Mouse (Mus musculus) hematopoietic stem cell, adult 5-6 weeks (primary cell): ENCODE data around the gene Trpt1. TPM values are rescaled to one million over a fixed set of nuclear protein-coding genes. Genes with fewer than 3 reads are reported as not detected.

Source experiments
- ATAC-seq, 2 experiments: fragments of 125-278 bp in 1 of 2; replicated peaks in 1 of 2; 2 replicates each; pipeline ENCODE4 v1.8.0; 2016 to 2017; ENCODE audit warnings: inconsistent platforms in 2 of 2, mild to moderate bottlenecking in 2 of 2, moderate number of reproducible peaks in 2 of 2, low read depth in 1 of 2, moderate TSS enrichment in 1 of 2; ENCODE audit not compliant: low FRiP score in 2 of 2, poor library complexity in 2 of 2, severe bottlenecking in 2 of 2, insufficient read depth in 1 of 2, low TSS enrichment in 1 of 2
- total RNA-seq: library from RNA; stranded (forward); fragments of 172-1452, 232-1000 nt; gene quantifications from 2 replicates; pipeline ENCODE4 v1.2.3, GENCODE M21; 2017

The Trpt1 gene
- total RNA-seq, 1 experiment from 2014 or later, result 1.6 TPM

DNA sequence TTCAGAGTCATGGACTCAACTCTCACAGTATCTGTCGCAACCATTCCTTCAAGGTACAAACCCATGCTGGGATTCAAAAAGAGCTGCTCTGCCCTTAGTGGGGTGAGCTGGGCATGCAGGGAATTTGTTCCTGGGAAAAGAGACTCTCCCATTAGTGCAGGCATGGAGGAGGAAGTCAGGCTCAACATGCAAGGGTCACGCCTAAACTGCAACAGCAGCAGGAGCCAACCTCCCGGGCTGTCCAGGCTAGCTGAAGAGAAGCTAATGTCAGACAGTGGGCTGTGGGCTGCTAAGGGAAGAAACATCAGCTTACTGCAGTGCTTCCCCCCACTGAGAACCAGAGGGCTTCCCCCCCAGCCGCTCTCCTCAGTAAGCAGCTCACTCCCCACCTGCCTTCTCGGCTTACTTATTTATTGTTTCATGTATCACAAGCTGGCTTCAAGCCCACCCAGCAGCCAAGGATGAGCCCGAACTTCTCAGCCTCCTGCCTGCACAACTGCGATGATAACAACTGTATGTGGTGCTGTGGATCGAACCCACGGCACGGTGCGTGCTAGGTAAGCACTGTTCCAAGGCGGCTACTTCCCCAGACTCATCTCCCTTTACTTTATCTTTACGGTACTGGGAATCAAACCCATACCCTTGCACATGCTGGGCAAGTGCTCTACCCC is 23.5 kb upstream of the Trpt1 start:
- no peak for ATAC-seq

DNA sequence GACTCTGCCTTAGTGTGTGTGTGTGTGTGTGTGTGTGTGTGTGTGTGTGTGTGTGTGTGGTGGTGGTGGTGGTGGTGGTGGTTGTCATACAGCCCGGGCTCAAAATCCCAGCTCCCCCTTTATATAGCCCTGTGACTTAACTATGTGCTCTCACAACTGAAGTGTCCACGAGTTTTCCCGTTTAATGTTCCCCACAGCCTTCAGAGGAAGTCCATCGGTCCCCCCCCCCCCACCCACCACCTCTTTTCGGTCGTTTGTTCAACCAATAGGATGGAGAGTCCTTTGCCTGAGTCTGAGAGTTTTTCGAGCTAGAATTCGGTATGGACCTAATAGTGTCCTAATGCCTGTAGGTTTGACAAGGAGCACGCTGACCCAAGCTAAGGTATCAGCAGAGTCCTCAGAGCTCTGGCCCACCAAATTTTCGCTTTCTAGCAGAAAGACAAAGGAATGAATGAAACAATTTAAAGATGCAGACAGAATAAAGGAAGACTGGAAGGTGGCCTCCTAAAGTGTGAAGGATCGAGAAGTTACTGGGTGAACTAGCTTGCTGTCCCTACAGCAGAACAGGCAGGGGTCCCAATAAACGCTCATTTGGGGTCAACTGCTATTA is 22.2 kb upstream of the Trpt1 start:
- no peak for ATAC-seq

DNA sequence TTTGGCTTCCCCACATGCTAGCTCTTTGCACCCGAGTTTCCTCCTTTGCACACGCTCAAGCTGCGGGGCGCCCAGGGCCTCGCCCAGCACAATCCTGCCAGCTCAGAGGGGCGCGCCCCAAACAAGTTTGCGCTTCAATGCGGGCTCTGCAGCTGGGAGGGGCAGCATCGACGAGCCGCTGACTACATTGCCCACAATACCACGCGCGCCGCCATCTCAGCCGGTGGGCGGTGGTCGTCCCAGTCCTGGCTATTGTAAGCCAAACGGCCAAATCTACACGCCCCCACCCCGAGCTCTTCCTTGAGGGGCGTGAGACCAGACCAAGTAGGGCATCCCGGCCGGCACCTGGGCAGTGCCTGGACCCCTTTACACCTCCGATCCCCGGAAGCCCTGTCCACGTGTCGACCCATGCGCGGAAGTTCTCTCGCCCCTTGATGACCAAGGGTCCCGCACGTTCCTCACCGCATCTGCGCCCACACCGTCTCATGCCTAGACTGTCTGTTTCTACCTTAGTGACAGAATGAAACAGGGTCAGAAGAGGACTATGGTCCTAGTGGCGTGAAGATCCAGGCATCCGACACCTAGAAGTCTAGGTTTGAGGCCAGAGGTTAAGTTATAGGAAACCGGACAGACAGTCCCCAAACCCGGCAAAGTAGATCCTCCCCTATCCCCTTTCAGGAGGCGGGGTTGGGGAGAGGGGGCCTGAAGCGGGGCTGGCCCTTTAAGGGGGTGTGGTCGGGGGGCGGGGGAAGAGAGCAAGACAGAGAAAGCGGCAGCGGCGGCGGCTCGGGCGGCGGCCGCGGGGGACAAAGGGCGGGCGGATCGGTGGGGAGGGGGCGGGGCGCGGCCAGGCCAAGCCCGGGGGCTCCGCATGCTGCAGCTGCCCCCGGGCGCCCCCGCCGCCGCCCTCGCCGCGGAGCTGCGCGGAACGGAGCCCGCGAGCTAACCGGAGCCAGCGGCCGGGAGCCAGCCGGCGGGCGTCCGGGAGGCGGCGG is 21.4 kb upstream of the Trpt1 start, which contains the start of gene Ppp1r14b:
Gene Ppp1r14b, plus strand, starts transcription at position 758 of the 995 bp plus-strand sequence.
- peak; percentile 55 to 61 for ATAC-seq

DNA sequence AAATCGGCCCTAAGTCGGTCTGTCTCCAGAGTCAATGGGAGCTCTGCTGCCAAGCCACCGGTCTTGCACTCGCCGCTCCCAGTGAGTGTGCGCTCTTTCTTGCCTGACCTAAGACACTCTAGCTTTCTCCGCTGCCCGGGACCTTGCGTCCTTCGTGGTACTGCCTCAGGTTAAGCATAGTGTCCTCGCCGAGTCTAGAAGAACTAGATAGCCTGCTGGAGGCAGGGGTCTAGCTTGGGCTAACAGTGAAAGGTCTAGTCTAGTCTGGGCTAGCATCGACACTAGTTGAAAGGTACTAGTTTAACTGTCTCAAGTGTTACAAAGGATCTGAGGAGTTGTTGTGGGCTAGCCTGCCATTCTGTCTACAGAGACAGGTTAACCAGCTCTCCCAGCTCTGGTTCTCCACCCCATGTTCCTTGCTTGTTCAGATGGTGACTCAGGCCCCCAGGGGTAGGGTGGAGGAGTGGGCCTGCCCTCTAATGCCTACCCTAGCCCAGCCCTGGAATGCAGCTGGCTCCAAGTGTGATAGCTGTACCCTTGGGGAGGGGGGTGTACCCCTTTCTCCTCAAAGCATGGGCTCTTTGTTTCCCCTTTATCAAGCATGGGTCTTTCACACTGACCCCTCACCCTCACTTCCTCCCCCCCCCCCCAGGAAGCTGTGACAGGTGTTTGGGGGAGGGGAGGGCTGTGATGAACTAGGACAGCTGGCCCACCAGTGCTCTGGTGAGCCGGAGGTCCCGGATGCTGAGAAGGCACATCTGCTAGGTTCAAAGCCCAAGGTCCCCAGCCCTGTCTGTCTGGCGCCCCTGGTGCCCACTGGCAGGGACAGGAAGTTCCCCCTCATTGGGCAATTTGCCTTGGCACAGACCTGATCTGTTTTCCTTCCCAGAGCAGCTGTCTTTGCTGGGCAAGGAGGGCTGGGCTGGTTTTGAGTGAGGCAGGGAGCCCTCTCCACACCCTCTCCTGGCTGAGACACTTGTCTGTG is 20.1 kb upstream of the Trpt1 start, which contains the start of gene Plcb3:
Gene Plcb3, minus strand, starts transcription at position 934 of the 985 bp plus-strand sequence.
- 0 out of 4 replicates have a peak, but pooled peaks have one; percentile 2 to 8 for ATAC-seq

DNA sequence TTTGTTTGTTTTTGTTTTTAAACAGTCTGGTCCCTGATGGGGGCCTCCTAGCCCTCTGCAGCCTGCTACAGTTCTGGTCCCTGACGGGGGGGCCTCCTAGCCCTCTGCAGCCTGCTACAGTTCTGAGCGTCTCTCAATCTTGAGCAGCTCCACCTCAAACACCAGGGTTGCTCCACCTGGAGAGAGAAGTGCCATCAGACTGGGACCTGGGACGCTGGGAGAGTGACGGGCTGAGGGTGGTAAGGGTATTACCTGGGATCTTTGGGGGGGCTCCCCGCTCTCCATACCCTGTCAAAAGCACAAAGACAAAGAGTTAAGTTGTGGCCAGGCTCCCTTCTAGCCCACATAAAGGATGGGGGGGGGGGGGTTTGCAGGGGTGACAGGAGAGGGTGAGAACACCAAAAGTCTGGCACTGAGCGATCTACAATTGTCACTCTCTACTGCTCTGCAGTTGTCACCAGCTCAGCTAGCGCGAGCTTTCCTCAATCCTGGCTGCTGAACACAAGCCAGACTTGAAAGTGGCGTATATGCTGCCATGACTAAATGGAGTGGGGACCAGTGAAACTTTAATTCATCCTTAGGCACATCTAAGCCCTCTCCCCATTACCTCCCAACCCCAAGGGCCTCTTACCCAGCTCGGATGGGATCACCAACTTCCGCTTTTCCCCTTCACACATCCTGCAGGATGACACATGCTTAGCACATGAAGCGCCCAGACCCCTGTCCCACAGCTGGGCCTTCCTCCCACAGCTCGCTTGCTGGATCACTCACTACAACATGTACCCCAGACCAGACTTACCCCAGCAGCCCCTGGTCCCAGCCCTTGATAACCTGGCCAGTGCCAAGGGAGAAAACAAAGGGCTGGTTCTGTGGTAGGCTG is 17.9 kb upstream of the Trpt1 start:
- no peak for ATAC-seq

DNA sequence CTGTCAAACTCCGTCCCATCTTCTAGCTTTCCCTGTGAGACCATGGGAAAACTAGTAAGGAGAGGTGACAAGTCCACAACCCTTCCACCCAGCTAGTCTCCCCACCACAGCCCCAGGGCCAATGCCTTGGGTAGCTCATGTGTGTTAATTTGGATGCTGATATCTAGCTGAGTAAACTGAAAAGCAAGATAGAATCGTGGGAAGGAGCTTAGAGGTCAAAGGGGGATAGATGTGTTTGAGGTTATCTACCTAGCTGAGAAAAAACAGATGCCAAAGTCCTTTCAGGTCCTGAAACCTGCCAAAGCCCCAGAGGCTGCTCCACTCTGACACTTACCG is 17.3 kb upstream of the Trpt1 start:
- ATAC-seq, result no peak

DNA sequence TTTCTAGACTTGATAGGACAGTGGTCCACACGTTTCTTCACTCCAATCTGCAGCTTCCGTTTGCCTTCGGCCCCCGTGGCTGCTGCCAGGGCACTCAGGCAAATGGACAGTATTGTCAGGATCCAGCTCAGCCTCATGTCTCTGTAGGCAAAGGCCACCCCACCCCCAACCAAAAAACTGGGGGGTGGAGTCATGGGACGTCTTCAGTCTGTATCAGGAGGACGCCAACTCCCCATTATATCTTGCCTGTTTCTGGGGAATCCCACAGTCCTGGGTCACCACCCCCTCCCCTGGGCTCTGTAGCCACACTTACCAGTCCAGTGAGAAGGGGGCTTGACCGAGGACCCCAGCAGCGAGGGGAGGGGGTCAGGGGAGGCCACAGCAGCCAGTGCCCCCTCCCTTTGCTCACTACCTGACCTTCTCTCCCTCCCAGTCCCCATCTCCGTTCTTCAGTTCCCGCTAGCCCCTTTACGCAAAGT is 16.9 kb upstream of the Trpt1 start:
- ATAC-seq, result no peak

DNA sequence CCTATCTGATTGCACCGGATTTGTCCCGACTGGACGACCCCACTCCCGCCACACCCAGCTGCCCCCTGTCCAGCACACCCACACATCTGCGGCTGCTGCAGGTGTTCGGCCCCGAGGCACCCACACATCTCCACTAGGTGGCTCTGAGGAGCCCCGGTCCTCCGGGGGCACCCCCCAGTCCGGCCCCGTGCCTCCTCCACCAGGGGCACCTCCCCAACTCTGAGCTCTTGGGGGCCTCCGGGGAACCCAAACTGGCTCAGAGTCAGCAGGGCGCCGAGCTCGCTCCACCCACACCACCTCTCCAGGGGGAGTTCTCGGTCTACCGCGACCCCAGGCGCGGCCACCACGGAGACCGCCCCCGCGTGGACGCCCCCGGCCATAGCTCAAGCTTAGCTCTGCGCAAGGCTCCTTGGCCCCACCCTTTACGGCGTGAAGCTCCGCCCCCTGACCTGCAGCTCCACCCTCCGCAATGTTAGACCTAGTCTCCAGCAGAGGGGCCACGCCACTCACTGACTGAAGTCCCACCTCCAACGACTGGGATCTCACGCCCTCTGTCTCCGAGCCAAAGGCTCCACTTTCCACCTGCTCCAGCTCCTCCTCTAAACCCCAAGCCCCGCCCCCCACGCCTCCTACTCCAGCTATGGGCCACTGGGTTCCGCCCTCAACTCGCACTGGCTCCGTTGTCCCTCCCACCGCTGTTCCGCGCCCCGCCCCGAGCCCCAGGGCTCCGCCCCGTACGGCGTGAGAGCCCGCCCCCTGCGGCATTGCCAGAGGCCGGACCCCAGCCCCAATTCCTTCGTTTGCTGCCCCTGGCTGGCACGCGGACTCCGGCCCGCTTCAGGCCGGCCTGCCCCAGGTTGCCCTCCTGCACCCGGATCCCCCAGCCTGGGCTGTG is 16.2 kb upstream of the Trpt1 start:
- peak; percentile 87 to 90 for ATAC-seq

DNA sequence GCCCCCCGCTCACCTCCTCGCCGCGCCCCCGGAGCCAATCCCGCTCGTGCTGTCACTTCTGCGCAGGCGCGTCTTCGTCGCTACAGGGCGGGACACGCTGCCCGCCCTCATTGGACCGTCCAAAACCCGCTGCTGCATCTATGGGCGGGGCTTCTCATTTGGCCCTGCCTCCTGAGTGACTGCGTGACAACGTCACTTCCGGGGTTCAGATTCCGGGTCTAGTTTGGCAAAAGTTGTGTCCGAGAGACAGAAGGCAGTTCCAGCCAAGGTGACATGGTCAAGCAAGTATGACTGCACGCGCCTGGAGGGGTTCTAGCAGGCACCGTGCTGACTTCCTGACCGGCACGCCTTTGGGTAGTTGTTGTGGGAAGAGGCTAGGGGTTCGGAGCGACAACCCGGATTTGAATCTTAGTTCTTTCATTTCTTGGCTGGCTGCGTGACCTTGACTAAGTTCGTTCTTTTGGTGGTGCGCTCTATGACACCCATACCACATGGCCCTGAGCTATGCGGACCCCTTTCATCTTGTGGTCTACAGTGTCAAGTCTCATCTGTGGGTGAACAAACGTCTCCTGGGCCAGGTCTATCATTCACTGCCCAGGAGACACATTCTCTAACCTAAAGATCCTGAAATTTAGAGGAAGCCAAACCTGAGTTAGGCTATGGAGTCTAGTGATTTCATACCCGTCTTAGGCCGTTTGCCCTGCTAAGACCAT is 15.4 kb upstream of the Trpt1 start, which contains the start of gene Fkbp2:
Gene Fkbp2, minus strand, starts transcription at position 121 of the 713 bp plus-strand sequence.
- ATAC-seq, result peak; percentile 63

DNA sequence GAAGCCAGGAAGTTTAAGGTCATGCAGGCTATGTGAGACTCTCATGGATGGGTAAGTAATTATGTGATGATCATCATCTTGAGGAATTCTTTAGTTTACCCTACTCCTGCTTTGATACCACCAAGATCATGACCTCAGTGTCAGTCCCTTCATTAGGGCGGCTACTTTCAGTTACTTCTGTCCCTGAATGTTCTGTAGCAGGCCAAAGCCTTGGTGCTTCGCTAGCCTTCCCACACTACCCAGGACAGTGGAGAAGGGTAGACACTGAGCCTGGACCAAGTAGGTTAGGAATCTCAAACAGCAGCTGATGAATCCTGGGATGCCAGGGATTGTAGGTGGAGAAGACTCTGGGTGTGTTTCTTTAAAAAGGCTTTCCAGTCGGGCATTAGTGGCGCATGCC is 14.5 kb upstream of the Trpt1 start:
- no peak for ATAC-seq

DNA sequence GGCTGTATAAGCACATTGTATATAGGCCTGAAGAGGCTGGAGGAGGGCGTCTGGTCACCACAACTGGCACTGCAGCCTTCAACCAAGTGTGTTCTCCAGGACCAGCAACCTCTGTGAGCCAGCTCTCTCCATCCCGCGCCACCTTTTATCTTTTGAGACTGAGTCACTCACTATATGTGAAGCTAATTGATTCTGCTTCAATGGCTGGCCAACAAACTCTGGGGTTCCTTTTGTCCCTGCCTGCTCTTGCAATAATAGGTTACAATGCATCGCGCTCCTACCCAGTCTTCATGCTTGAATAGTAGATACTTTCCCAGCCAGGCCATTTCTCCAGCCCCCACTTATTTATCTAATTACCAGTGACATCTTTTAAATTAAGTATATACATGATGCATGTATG is 12.3 kb upstream of the Trpt1 start:
- ATAC-seq, result no peak

DNA sequence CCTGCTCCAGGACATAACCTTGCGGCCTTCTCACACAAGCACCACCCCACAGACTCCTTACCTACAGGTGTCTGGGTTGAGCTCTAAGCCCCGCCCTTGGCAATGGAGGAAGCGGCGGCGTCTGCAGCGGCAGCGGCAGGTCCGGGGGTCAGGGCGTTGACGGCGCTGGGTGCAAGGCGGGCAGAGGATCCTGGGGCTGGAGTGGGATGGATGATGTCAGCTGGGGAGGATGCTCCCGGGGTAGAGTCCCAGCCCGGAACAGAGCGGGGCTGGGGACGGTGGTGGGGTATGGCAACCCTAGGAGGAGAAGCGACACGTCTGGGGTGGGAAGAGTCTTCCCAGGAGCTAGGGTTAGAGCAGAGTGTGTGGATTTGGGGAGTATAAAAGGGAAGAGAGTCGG is 10.6 kb upstream of the Trpt1 start:
- no peak for ATAC-seq

DNA sequence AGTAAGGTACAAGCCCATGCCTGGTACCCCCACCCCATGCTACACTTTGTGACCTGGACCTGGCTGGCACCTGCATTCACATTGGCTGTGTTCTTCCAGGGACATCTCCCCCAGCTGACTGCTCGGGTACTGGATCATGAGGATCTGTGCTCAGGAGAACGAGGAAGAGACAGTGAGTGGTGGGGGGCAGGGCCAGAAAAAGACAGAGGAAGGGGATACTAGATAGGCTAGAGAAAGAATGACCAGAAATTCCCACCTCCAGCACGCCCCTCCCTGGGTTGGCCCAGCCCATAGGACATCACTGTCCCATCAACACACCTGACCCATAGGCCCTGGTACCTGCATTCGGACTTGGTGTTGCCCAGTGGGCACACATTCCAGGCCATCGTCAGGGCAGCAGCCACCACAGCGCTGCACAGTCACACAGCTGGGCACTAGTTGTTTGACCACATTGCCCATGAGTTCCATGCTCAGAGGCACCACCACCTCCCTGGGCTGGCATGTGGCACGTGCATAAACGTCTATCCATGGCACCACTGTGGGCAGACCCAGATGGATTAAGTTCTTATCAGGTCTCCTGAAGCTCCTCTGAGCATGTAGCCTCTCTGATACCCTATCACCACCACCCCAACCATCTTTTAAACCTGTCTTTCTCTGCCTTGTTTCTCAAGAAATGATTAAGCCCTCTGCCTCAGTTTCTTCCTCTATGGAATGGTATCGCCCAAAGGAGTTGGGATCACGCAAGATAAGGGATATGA is 9.8 kb upstream of the Trpt1 start:
- ATAC-seq, result no peak; a peak in 1 of 4 replicates
